Mouse (Mus musculus): Measurements from ENCODE around the gene Gpr146. TPM values are rescaled to one million over a fixed set of nuclear protein-coding genes. Genes with fewer than 3 reads are reported as not detected.
A peak's percentile ranks its signal among the peaks of the same experiment; 100 is the strongest.
"Not testable (repeated sequence)": the region's sequence is repeated elsewhere in the genome, so short reads cannot be mapped to it uniquely, and the experiment has no call there.

The Gpr146 gene
- total RNA-seq, 1 experiment from 2014 or later: 5.4 TPM

GRCm38 (mm10) chr5:139379771-139380384, 2.4 kb downstream of the Gpr146 start:
- peak; percentile 4; the same call in 1 of the 2 replicates for ATAC-seq (replicated peaks; ENCODE audit: low read depth, poor library complexity, severe bottlenecking)

- peak; percentile 36 for ATAC-seq (replicated peaks; ENCODE audit: low read depth, poor library complexity, severe bottlenecking)
Measured at GRCm38 (mm10) chr5:139380385-139381248, 3.1 kb downstream of the Gpr146 start.

GRCm38 (mm10) chr5:139381586-139382513, 4.4 kb downstream of the Gpr146 start:
- no peak for ATAC-seq (replicated peaks; ENCODE audit: low read depth, poor library complexity, severe bottlenecking)

- ATAC-seq (replicated peaks; ENCODE audit: low read depth, poor library complexity, severe bottlenecking): peak; percentile 66
Measured at GRCm38 (mm10) chr5:139382760-139383159, 5.3 kb downstream of the Gpr146 start.

GRCm38 (mm10) chr5:139383234-139383633, 5.7 kb downstream of the Gpr146 start:
- ATAC-seq (replicated peaks; ENCODE audit: low read depth, poor library complexity, severe bottlenecking): 0 out of 2 replicates have a peak, but pooled peaks have one; percentile 1

DNA sequence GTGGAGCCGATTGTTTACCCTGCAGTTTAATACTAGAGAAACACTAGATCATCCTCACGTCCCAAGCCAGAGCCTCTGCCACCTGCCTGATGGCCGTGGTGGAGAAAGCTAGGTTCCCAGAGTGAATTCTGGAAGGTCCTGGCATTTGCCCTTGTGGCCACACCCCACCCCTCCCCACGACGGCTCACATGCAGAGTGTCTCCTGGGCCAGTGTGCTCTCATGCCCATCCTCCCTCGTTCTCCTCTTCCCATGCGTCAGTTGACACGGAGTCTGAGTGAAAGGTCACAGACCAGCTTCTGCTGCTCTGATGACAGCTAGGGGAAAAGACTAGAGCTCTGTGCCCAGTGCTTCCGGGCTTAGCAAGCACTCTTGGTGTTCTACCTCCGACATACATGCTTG, 7.0 kb downstream of the Gpr146 start:
- no peak for ATAC-seq (replicated peaks; ENCODE audit: low read depth, poor library complexity, severe bottlenecking)

GRCm38 (mm10) chr5:139386047-139386446, 8.6 kb downstream of the Gpr146 start:
- no peak for ATAC-seq (replicated peaks; ENCODE audit: low read depth, poor library complexity, severe bottlenecking)

- ATAC-seq (replicated peaks; ENCODE audit: low read depth, poor library complexity, severe bottlenecking): no peak
Measured at GRCm38 (mm10) chr5:139387329-139388194, 10.1 kb downstream of the Gpr146 start.

DNA sequence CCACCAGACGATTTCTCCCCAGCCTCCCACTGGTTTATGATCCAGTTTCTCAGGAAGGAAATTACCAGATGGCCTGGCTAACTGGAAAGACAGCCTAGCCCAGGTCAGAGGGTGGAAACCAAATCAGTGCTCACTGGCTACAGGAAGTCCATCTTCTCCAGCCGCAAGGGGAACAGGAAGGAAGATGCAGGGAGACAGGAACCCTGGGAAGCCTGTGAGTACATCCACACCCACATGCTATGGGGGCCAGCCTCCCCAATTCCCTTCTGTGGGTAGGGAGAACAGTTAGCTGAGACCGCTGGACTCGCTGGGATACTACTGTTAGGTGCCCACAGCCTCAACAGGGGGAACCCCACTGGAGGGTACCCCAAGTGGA, 10.7 kb downstream of the Gpr146 start:
- no peak for ATAC-seq (replicated peaks; ENCODE audit: low read depth, poor library complexity, severe bottlenecking)

DNA sequence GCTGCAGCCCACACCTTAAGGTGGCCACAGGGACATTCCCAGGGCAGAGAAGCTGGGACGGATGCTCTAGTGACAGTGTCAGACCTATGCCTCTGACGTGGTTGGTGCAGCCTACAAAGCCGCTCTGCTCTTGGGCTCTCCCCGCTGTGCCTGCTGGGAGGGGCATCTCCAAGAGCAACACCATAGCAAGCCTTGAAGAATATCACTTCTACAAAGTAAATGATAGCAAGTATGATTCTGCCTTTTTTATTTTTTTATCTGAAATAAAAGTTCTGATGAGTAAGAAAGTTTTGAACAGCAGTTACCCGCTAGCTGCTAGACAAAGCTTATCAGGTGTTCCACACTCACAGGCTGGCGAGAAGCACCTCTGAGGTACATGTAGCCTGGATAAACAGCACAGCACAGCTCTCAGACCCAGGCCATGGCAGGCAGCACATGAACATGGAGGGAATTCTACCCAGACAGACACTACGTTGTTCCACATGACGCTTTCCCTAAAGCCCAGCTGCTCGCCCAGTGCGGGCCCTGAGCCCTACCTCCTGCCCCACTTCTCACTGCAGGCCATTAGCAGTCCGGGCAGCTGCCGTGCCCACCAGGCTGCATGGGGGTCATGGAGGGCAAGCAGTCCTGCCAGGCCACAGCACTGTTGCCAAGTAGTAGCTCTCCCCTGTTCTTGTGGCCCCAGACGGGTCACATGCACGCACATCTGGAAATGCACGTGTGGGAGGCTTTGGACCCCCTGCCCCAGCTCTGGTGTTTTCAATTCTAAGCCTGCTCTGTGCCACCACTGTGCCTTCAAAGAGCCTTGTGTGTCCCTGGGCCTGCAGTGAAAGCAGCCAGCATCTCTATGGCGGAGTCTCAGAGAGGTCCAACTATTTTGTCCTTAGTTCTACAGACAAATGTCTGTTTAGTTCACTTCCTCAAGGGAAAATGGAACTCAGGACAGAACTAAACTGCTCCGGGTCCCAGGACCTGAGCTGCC, 11.5 kb downstream of the Gpr146 start:
- ATAC-seq (replicated peaks; ENCODE audit: low read depth, poor library complexity, severe bottlenecking): peak; percentile 34

GRCm38 (mm10) chr5:139389676-139390061, 12.2 kb downstream of the Gpr146 start:
- ATAC-seq (replicated peaks; ENCODE audit: low read depth, poor library complexity, severe bottlenecking): peak; percentile 21

DNA sequence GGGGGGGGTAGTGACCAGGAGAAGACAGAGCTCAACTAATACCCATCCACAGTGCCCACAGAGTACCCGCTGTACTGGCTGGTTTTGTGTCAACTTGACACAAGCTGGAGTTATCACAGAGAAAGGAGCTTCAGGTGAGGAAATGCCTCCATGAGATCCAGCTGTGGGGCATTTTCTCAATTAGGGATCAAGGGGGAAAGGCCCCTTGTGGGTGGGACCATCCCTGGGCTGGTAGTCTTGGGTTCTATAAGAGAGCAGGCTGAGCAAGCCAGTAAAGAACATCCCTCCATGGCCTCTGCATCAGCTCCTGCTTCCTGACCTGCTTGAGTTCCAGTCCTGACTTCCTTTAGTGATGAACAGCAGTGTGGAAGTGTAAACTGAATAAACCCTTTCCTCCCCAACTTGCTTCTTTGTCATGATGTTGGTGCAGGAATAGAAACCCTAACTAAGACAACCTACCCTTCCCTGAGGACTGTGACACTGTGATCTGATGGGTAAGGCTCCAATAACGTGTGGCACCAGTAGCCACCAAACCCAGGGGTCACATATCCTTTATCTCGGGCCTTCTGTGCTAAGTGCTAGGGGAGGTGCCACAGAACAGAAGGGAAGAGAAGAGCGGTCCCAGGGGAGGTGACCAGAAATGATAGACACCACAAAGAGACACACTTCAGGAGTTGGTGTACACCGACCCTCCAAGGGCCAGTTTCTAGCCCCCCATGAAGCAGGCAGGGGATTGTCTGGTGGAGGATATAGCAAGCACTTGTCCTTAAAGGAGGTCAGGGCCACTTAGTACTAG, 13.0 kb downstream of the Gpr146 start:
- not testable (repeated sequence) for ATAC-seq (replicated peaks; ENCODE audit: low read depth, poor library complexity, severe bottlenecking)

- no peak for ATAC-seq (replicated peaks; ENCODE audit: low read depth, poor library complexity, severe bottlenecking)
Measured at GRCm38 (mm10) chr5:139391309-139391990, 14.0 kb downstream of the Gpr146 start.

DNA sequence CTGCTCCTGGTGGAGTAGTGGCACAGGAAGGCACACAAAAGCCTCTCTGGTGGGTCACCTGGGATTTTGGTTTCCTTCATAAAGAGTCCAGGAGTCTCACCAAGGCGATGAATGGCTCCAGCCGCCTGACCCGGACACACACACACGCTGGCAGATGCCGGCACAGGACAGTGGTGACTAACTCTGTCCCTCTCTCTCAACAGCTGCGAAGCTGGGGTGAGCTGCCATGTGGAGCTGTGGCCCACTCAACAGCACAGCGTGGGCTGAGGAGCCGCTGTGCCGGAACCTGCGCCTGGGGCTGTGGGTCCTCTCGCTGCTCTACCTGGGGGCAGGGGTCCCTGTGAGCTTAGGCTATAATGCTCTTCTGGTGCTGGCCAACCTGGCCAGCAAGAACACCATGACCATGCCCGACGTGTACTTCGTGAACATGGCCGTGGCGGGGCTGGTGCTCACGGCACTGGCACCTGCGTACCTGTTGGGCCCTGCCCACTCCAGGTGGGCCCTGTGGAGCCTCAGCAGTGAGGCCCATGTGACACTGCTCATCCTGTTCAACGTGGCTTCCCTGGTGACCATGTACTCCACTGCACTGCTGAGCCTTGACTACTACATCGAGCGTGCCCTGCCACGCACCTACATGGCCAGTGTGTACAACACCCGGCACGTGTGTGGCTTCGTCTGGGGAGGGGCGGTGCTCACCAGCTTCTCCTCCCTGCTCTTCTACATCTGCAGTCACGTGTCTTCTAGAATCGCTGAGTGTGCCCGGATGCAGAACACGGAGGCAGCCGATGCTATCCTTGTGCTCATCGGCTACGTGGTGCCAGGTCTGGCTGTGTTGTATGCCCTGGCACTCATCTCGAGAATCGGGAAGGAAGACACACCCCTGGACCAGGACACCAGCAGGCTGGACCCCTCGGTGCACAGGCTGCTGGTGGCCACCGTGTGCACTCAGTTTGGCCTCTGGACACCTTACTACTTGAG, 15.0 kb downstream of the Gpr146 start:
- ATAC-seq (replicated peaks; ENCODE audit: low read depth, poor library complexity, severe bottlenecking): no peak

- no peak for ATAC-seq (replicated peaks; ENCODE audit: low read depth, poor library complexity, severe bottlenecking)
Measured at GRCm38 (mm10) chr5:139393197-139393588, 15.7 kb downstream of the Gpr146 start.

GRCm38 (mm10) chr5:139394399-139394798, 16.9 kb downstream of the Gpr146 start:
- ATAC-seq (replicated peaks; ENCODE audit: low read depth, poor library complexity, severe bottlenecking): no peak
